Mouse (Mus musculus): ENCODE measurements around the gene Usp22.

DNA sequence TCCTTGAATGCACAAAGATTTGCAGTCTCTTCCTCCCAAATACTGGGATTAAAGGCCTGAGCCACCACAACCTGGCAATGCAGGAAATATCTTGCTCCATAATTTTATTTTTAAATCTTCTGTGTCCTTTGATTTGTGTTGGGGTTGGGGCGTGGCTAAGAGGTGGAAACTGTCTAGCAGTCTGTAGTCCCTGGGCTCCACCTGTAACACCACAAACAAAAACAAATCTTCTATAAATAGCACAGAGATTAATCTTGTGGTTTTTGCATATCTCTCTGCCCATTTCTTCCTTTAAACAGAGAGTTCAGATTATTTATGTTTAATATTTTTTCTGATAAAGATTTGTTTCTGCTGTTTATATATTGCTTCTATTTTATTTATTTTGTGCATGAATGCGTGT, 41.9 kb downstream of the Usp22 start:
- TF ChIP-seq ZC3H11A (IDR thresholded peaks at IDR 0.05; ENCODE audit: borderline replicate concordance, low read depth, low read length) (no peak), CHD2 (IDR thresholded peaks at IDR 0.05; ENCODE audit: low read depth, low read length) (no peak), HCFC1 (IDR thresholded peaks at IDR 0.05; ENCODE audit: borderline replicate concordance, insufficient read depth, low read length) (no peak), ZNF384 (IDR thresholded peaks at IDR 0.05; ENCODE audit: low read depth, low read length) (no peak), MAFK (IDR thresholded peaks at IDR 0.05; ENCODE audit: insufficient read depth, low read depth, low read length) (no peak)
